Mouse (Mus musculus) urinary bladder, adult 2 months (tissue): ENCODE results near the gene Cpa3. TPM values are rescaled to one million over a fixed set of nuclear protein-coding genes. Genes with fewer than 3 reads are reported as not detected.

ENCODE experiments used
- DNase-seq: peaks from one replicate; pipeline ENCODE4 v3.0.0; 2022; ENCODE audit warnings: low spot score
- polyA plus RNA-seq: library from polyadenylated mRNA; depleted of rRNA; stranded (reverse); fragments of >200 nt; gene quantifications from 2 replicates; pipeline ENCODE4 v1.2.3, GENCODE M21; 2012; rRNA removed

The Cpa3 gene
- polyA plus RNA-seq = 4.4 and 5.7 TPM in 2 replicates

GRCm38 (mm10) chr3:20242050-20242449 lies at the start of gene Cpa3:
Gene Cpa3 (minus strand): TSS chr3:20242181.
- DNase-seq = no peak

GRCm38 (mm10) chr3:20291370-20291769 lies 49.4 kb upstream of the Cpa3 start:
- no peak for DNase-seq

DNA sequence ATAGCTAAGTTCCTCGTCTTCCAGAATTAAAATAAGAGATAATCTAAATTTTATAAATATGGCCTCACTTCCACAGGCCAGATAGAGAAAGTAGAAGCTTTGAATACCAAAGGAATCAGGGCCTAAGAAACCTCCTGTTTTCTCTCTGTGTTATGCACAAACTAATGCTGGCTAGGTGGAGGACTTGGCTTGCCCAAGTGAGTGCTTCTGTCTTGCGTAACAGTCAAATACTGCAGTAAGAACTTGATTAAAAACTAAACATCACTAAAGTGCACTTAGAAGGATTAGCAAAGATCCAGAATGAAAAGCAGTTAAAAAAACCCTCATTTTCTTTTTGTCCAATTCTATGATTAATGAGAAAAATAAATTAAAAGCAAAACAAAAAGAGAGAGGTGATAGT lies 46.8 kb upstream of the Cpa3 start:
- no peak for DNase-seq

- DNase-seq = no peak
Observed at GRCm38 (mm10) chr3:20281796-20282195, 39.8 kb upstream of the Cpa3 start.

- no peak for DNase-seq
Observed at GRCm38 (mm10) chr3:20275633-20276032, 33.7 kb upstream of the Cpa3 start, which contains the start of gene Cpb1. Gene Cpb1 (minus strand): TSS chr3:20275733.

DNA sequence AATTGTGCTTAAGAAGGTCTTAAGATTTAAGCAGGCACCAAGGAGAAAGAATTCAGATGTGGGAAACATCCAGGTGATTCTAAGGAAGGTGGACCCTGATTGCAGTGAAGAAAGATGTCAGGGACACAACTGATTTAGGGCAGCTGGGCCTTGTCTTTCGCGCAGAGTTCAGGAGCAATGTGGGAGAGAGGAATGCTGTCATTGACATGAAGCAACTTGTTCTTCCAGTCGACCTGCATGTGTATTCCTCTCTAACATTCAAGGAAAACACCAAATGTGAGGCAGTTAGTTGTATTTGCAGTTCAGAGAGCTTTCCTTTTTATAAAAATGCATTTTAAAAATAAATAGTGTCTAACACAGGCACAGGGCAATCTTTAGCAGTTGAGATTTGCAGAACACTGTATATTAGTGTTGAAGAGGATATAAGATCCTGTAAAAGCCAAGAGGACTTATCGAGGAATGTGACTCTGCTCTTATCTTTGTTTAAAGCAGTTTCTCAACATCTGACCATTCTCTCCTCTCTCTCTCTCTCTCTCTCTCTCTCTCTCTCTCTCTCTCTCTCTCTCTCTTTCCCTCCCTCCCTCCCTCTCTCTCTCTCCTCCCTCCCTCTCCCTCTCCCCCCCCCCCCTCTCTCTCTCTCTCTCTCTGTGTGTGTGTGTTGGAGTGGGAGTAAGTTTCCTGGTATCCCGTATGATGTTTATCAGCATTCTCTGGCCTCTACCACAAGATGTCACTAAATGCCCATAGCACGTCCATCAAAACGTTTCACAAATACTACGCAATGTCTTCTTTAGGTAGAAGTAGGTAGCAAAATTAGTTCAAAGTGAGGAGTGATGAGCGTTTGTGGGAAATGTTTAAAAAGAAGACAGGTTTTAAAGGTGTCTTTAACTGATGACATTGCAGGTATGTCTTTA lies 12.8 kb upstream of the Cpa3 start:
- no peak for DNase-seq

DNA sequence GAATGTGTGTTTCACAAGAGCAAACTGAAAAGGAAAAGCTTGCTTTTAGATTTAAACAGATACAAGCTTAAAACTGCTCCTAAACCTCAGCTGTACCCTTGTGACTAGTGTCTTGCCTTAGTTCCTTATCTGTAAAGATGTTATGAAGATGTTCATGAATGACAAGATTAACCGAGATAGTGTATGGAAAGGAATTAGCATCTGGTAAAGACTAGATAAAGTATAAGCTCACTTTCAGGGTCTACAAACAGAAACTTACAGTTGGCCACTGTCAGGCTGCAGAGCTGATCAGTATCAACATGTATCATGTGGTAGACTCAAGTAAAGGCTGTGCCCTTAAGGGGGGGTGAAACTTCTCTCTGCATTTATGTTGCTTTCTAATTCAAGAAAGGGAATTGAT lies 1.9 kb upstream of the Cpa3 start:
- no peak for DNase-seq

DNA sequence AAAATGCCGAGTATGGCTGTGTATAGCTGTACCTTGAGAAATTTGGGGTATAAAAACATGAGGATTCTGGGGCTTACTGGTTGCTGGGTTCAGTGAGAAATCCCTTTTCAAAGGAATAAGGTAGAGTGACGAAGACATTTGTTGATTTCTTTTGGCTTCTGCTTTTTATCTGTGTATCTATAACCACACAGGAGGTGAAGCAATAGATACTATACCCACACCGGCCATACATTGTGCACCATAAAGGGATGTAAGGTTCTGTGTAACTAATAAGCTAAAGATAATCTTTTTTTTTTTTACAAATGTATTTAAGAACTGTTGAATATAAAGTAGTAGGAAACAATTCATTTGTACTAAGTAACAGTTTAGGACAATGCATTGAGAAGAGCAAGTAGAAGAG lies 2.2 kb downstream of the Cpa3 start:
- no peak for DNase-seq

DNA sequence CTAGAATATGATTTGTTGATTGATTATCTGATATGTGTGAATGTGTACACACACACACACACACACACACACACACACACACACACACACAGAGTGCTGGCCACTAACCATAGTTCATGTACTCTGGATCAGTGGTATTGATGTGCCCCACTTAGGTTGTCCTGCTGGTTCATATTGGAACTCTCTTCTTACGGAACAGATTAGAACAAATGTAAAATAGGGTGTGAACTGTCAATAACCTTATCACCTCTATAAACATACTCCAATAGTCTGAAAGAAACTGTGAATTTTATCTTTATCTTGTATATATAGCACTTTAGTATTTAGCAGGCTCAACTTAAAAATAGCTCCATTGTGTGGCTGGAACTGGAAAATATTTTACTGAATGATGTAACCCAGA lies 5.0 kb downstream of the Cpa3 start:
- no peak for DNase-seq

GRCm38 (mm10) chr3:20229027-20229426 lies 13.0 kb downstream of the Cpa3 start:
- no peak for DNase-seq

DNA sequence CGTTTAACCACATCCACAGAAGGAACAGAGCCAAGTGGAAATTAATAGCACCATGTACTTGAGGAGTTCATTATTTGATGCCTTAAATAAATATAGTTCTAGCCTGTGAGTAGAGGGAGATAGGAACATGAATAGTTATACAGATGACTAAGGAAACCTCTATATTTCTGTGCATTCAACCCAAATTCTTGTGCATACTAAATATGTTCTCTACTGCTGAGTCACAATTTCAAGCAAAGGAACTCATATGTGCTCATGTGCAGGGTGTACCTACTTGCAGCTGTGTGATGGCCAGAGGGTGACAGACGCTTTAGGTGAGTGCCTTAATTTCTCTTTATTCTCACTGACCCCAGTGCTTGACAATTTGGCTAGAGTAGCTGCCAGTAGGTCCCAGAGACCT lies 16.6 kb downstream of the Cpa3 start:
- DNase-seq = no peak

- DNase-seq = no peak
Observed at GRCm38 (mm10) chr3:20222926-20223698, 18.9 kb downstream of the Cpa3 start.

DNA sequence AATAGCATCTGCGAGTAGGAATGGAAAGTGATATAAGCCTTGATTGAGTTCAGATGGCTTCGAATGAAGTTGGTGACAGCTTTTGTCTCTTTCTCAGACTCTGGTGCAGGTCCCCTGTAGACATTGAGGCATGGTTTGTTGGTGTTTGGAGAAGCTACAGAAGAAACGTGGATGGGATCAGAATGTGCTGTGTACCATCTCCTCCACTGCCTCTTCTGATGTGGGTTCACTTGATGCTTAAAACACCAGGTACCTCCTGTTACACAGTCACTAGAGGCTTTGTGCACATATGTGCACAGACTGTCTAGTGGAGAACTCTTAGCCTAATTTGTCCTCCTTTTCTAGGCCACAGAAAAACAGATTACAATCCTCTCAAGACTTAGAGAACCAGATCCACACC lies 19.8 kb downstream of the Cpa3 start:
- no peak for DNase-seq

GRCm38 (mm10) chr3:20198869-20199268 lies 43.1 kb downstream of the Cpa3 start:
- no peak for DNase-seq

DNA sequence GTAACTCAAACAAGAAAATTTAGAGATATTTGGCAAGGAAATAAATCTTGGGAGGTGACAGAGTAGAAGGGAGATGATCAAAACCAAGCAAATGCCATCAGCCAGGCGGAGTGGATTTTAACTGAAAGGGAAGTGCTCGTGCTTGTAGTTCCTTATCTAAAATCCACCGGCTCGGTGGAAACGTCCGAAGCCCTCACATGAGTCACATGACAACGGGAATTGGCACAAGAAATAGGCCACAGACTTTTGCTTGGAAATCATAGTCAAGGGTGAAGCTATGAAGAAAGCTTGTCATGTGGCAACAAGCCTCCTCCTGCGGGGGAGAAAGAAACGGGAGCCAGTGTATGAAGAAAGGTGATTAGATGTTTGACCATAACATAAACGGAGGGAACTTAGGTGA lies 44.1 kb downstream of the Cpa3 start:
- DNase-seq = no peak

- DNase-seq = no peak
Observed at GRCm38 (mm10) chr3:20188976-20189675, 52.9 kb downstream of the Cpa3 start.

DNA sequence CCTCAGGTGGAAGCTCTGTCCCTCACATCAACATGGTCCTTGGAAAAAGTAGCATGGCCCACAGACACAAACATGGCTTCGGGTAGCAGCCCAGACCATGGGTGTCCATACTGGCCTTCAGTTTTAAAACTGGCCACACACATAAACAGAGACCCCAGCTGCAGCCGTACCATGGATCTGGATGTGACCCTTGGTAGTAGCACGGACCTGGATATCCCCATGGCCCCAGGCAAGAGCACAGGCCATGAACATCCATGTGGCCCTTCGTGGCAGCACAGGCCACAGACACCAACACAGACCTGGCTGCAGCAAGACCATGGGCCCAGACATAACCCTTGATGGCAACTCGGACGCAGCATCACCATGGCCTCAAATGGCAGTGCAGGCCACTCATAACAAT lies 69.6 kb downstream of the Cpa3 start:
- DNase-seq = no peak

DNA sequence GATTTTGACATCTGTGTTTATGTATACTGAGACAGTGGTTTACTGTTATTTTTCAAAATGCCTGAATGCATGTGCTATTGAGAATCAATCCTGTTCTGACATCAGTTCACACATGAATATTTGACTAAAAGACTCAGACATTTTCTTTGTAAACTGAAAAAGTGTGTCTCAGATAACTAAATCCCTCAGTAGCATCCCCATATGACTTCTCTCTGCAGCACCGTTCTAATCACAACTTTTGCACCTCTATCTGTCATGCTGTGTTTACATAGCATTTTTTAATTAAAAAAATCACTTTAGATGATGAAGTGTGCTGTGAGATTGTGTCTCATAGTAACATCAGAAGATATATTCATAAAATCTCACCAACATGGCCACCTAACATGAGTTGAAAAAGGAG lies 74.5 kb downstream of the Cpa3 start:
- DNase-seq = no peak
